ENCODE assay signal across 8 mouse cellular contexts in genomic region chr3:95687168-95687523, GRCm38 (mm10). TPM values are rescaled to one million over a fixed set of nuclear protein-coding genes. Genes with fewer than 3 reads are reported as not detected.
DNase-seq lines count a peak whose midpoint lies in the region; ATAC-seq and TF ChIP-seq lines count a peak whose summit lies in the region.

No protein-coding gene starts in this region.

- H3K4me3 ChIP-seq in cerebellum, adult 2 months (replicated peaks; ENCODE audit: insufficient read depth, low read depth, low read length), result peak overlapping the region; percentile 76
- H3K4me3 ChIP-seq in E14TG2a.4 (replicated peaks; ENCODE audit: low read length), result peak overlapping the region; percentile 74
- H3K4me3 ChIP-seq in heart, embryonic 16.5 days (ENCODE audit: low read length), result peak overlapping the region; percentile 61
- H3K4me3 ChIP-seq in liver, embryonic 16.5 days (ENCODE audit: low read depth, low read length), result peak overlapping the region; percentile 43

- H3K27ac ChIP-seq in cerebellum, adult 2 months (ENCODE audit: insufficient read depth, low read length), result no peak overlapping the region
- peak overlapping the region; percentile 92 for H3K27ac ChIP-seq in heart, embryonic 16.5 days (ENCODE audit: low read length)
- no peak overlapping the region for H3K27ac ChIP-seq in liver, embryonic 16.5 days (ENCODE audit: low read length)

- H3K4me1 ChIP-seq in cerebellum, adult 2 months (ENCODE audit: control insufficient read depth, insufficient read depth, low read length), result peaks cover 6% of the 10 kb centered on the region; the same call in 1 of the 2 replicates
- H3K4me1 ChIP-seq in E14TG2a.4 (replicated peaks; ENCODE audit: low read depth, low read length), result peaks cover 79% of the 10 kb centered on the region
- peaks cover 50% of the 10 kb centered on the region for H3K4me1 ChIP-seq in heart, embryonic 16.5 days (ENCODE audit: control insufficient read depth, insufficient read depth, low read length)
- H3K4me1 ChIP-seq in liver, embryonic 16.5 days (ENCODE audit: control insufficient read depth, low read depth, low read length), result peaks cover 8% of the 10 kb centered on the region

- H3K36me3 ChIP-seq in E14TG2a.4 (ENCODE audit: insufficient read depth, low read length), result no peaks in the 10 kb centered on the region
- no peaks in the 10 kb centered on the region for H3K36me3 ChIP-seq in heart, embryonic 16.5 days (ENCODE audit: control insufficient read depth, insufficient read depth)
- no peaks in the 10 kb centered on the region for H3K36me3 ChIP-seq in liver, embryonic 16.5 days (ENCODE audit: control insufficient read depth, insufficient read depth)

- DNase-seq in cerebellum, adult 2 months, result no peak
- no peak for DNase-seq in cerebellum, adult 11 months
- DNase-seq in thymus, postnatal 25 days, result no peak
- DNase-seq in B cell, adult 2 months, result no peak

- no peak for TF ChIP-seq POLR2A in cerebellum, adult 2 months (IDR thresholded peaks at IDR 0.05; ENCODE audit: borderline replicate concordance, insufficient read depth, low read length)

- peak; percentile 5; the same call in 1 of the 2 replicates for ATAC-seq in heart, embryonic 16.5 days (replicated peaks; ENCODE audit: extremely low read depth, insufficient read depth, low FRiP score)
- no peak for ATAC-seq in liver, embryonic 16.5 days (ENCODE audit: low read depth)
- ATAC-seq in megakaryocyte progenitor cell, adult 5-6 weeks (replicated peaks; ENCODE audit: poor library complexity), result no peak

- no peak for TF ChIP-seq CTCF in cerebellum, adult 2 months (IDR thresholded peaks at IDR 0.05; ENCODE audit: borderline replicate concordance, insufficient read depth, low read depth, low read length)
- TF ChIP-seq CTCF in E14TG2a.4 (conservative IDR thresholded peaks at IDR 0.05; ENCODE audit: low read length), result no peak

- H3K9me3 ChIP-seq in E14TG2a.4 (ENCODE audit: low read length), result no peaks in the 10 kb centered on the region
- H3K9me3 ChIP-seq in heart, embryonic 16.5 days (replicated peaks; ENCODE audit: control insufficient read depth, low read length), result 0 out of 2 replicates have a peak, but pooled peaks cover 2% of the 10 kb centered on the region
- no peaks in the 10 kb centered on the region for H3K9me3 ChIP-seq in liver, embryonic 16.5 days (replicated peaks; ENCODE audit: control insufficient read depth, low read length)

- H3K4me2 ChIP-seq in heart, embryonic 16.5 days (ENCODE audit: low read depth, low read length), result peak overlapping the region; percentile 76
- peak overlapping the region; percentile 77 for H3K4me2 ChIP-seq in liver, embryonic 16.5 days (ENCODE audit: low read depth, low read length)

- 8% methylated on average over 4 of the region's 4 CpGs for WGBS in cerebellum, adult 2 months
- 19% methylated on average over 4 of the region's 4 CpGs for WGBS in heart, embryonic 16.5 days
- WGBS in liver, embryonic 16.5 days (ENCODE audit: insufficient replicate concordance), result 29% methylated on average over 4 of the region's 4 CpGs

- H3K9ac ChIP-seq in heart, embryonic 16.5 days (ENCODE audit: low read length), result peak overlapping the region; percentile 76
- no peak overlapping the region for H3K9ac ChIP-seq in liver, embryonic 16.5 days (ENCODE audit: low read depth, low read length)

- H3K27me3 ChIP-seq in cerebellum, adult 2 months (ENCODE audit: control insufficient read depth, insufficient read depth, low read length), result no peaks in the 10 kb centered on the region
- H3K27me3 ChIP-seq in E14TG2a.4 (ENCODE audit: insufficient read depth, low read length), result peaks cover 32% of the 10 kb centered on the region
- H3K27me3 ChIP-seq in heart, embryonic 16.5 days (ENCODE audit: control insufficient read depth, insufficient read depth, low read length), result no peaks in the 10 kb centered on the region
- H3K27me3 ChIP-seq in liver, embryonic 16.5 days (ENCODE audit: control insufficient read depth, insufficient read depth, low read depth, low read length), result peaks cover 21% of the 10 kb centered on the region

RNA-seq across cellular contexts. Expression of gene Adamtsl4, which starts 0.6 kb away (rescaled TPM):
- 13.5 and 15.9 TPM in 2 replicates for polyA plus RNA-seq in cerebellum, adult 2 months (2012; rRNA removed)
- polyA plus RNA-seq in heart, embryonic 16.5 days (2015; fragmentation: Nextera tagmentation; extraction: Ambion mirVana), result 8.5 and 13.7 TPM in 2 replicates
- polyA plus RNA-seq in liver, embryonic 16.5 days (2015; fragmentation: Nextera tagmentation; extraction: Ambion mirVana), result 0.74 and 0.83 TPM in 2 replicates
- 0.17 and 1.4 TPM in 2 replicates for total RNA-seq in megakaryocyte progenitor cell, adult 5-6 weeks (2015)
- total RNA-seq in megakaryocyte progenitor cell, adult 5-6 weeks (2017), result 0.33 TPM in 1 of 2 replicates, not detected in the other

RNA-seq across cellular contexts. Expression of gene Mcl1, which starts 28.6 kb away (rescaled TPM):
- polyA plus RNA-seq in cerebellum, adult 2 months (2012; rRNA removed), result 43.6 and 45.4 TPM in 2 replicates
- 31.9 and 38.3 TPM in 2 replicates for polyA plus RNA-seq in heart, embryonic 16.5 days (2015; fragmentation: Nextera tagmentation; extraction: Ambion mirVana)
- 11.1 and 14.5 TPM in 2 replicates for polyA plus RNA-seq in liver, embryonic 16.5 days (2015; fragmentation: Nextera tagmentation; extraction: Ambion mirVana)
- total RNA-seq in megakaryocyte progenitor cell, adult 5-6 weeks (2015), result 154 and 191 TPM in 2 replicates
- total RNA-seq in megakaryocyte progenitor cell, adult 5-6 weeks (2017), result 131 and 135 TPM in 2 replicates

RNA-seq across cellular contexts. Expression of gene Ecm1, which starts 52.2 kb away (rescaled TPM):
- 14.3 and 14.7 TPM in 2 replicates for polyA plus RNA-seq in cerebellum, adult 2 months (2012; rRNA removed)
- 44.1 and 49.2 TPM in 2 replicates for polyA plus RNA-seq in heart, embryonic 16.5 days (2015; fragmentation: Nextera tagmentation; extraction: Ambion mirVana)
- polyA plus RNA-seq in liver, embryonic 16.5 days (2015; fragmentation: Nextera tagmentation; extraction: Ambion mirVana), result 21.2 and 26.7 TPM in 2 replicates
- 3.9 and 5.4 TPM in 2 replicates for total RNA-seq in megakaryocyte progenitor cell, adult 5-6 weeks (2015)
- 0.37 and 1.8 TPM in 2 replicates for total RNA-seq in megakaryocyte progenitor cell, adult 5-6 weeks (2017)
